Mouse (Mus musculus) layer of hippocampus, adult 18-20 months (tissue): ENCODE measurements at regions not wholly inside any gene's neighbourhood (a gene's known extent, or its start where the extent isn't known, plus 50 kb on each side); places are given as distances from the start of the nearest gene placed in this dataset.

Experiments used
- DNase-seq, 2 experiments: peaks; one replicate each; pipeline ENCODE4 v3.0.0; 2022; ENCODE audit warnings: low spot score in 2 of 2

DNA sequence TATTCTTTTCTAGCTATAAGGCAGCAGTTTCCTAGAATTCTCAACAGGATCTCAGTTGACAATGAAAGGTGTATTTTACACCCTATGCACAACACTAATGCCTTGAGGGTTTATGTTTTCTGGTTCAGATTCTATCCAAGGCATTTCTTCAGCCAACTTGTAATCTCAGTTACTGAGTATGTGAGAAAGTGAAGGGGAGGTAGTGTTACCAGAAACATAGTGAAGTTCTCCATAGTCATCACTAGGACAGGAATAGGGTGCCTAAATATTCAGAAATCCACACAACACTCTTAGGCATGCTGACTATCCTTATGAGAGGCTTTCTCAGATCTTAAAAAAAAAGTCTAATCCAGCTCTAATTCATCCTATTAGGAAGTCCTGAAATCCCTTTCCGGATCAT, 1228.2 kb upstream of the Cntnap5a start:
- DNase-seq = no peak

DNA sequence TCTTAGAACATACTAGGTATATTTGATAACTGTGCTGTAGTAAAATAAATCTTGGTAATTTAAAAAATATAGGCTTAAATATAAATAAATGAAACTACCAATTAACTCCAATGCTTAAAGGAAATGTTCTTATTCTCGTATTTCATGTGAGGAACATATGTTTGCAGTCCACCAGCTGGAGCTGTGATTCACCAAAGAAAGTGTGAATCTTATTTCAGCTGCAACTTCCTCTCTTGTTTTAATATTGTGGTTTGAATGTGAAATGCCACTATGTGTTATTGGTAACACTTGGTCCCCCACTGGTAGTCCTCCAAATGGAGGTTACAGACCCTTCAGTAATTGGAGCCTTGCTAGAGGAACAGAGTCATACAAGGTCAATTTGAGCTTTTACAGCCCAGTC, 1188.1 kb upstream of the Cntnap5a start:
- DNase-seq = peak; percentile 2 to 32

DNA sequence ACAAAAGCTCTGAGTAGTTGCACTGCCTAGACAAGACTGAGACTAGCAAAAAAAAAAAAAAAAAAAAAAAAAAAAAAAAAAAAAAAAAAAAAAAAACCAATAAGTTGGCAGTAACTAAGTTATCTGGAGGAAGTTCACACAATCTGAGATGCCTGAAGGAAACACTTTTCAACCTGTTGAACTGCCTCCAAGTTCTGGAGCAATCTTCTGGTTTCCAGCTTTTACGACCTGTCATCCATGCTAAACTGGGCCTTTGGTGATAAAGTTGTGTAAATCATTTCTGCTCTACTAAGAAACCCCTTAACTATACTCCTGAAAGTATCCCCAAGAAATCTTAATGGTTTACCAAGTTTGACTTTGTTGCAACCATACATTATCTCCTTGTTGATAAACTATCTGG, 1168.8 kb upstream of the Cntnap5a start:
- no peak for DNase-seq

DNA sequence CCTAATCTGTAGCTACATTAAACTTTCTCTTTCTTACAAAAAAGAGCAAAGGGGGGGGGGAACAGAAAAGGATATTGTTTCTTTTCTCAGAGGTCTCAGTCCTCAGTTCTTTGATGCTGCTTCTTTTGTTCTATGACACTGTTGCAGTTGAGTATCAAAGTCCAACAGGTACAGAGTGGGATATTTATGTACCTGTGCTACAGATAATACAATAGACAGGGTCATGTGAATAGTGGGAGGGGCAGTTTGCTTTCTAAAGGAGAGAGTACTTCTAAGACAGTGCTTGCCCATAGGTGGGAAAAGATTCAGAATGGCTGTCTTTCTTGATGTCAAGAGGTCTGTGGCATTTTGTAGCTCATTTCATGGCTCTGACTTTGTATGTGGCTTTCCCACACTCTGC, 1164.7 kb upstream of the Cntnap5a start:
- DNase-seq = no peak

DNA sequence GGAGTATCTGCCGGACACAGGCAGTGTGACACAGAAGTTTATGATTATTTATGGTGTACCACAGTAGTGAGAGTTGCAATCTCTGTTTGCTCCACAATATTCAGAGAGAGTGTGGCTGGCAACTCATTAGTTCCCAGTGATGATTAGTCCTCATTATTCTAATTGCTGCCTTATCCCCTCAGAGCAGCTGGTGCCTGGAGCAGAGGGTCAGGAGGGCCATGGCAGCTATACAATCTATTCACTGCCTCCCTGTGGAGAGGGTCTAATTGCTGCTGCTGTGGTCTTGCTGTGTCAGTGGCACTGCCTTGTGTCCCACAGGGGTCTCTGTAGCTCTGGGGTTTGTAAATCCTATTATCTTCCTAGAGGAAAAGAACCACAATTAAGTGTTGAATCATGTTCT, 1156.0 kb upstream of the Cntnap5a start:
- DNase-seq = no peak

DNA sequence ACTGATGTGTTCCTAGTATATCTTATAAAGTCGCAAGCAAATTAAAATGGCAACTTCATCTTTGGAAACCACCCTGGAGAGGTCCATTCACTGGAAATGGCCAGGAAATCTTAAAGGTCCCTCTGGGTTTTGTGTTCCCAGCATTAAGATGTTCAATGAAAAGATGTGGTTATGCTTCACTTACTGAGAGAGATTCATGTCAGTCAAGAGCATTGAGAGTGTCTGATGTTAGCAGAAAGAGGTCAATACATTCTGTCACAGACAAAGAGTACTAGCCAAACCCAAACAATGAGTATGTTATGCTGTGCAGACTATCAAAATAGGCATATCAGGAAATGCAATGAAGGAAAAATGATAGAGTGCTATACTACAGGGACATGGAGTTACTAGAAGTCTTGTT, 1150.7 kb upstream of the Cntnap5a start:
- no peak for DNase-seq

DNA sequence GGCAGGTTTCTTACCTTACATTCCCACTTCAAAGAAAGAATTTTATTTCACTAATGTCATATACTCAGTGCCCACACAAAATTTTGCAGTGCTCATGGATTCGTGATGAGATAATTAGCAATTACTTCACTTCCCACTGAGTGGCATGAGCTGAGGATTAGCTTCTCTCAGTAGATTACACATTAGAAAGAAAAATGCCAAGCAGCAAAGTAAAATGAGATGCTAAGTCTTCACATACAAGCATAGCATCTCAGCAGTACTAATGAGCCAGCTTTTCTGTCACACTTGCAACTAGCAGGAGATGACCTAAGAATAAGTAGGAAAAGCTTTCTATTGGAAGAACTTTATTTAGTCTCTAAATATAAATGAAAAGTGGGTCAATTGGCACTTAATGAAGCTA, 1137.6 kb upstream of the Cntnap5a start:
- DNase-seq = no peak

DNA sequence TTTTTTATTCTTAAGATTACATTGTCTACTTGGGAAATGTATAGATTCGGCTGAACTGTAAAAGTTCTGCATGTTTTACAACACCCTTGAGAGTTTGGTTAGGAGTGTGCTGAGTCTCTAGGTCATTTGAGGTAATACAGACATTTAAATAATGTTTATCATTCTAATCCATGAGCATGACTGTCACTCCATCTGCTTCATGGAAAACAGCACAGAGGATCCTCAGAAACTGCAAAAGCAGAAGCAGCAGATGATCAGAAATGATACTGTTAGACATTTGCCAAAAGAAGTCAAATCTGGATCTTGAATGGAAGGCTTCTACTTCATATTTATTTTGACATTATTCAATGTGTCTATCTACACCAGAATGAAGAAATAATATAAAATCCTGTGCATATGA, 1131.8 kb upstream of the Cntnap5a start:
- DNase-seq = peak; percentile 14 to 59

DNA sequence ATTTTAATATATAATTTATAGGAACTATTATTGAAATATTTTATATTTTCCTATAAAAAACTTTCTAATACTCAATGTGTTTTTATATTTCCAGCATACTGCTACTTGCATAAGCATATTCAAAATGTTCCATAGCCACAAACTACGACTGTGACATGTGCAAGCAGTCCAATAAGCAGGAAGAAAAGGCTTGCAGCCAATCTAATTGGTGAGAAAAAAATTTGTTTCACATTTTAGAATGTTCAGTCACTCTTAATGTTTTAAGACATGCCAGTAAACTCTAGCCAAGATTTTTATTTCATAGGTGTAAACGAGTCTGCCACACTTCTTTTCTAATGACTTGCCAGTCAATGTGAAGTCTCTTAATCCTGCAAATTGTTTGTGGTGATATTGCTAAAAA, 1130.1 kb upstream of the Cntnap5a start:
- no peak for DNase-seq
